8 mouse cellular contexts compared by ENCODE assay signal in the genomic region with DNA sequence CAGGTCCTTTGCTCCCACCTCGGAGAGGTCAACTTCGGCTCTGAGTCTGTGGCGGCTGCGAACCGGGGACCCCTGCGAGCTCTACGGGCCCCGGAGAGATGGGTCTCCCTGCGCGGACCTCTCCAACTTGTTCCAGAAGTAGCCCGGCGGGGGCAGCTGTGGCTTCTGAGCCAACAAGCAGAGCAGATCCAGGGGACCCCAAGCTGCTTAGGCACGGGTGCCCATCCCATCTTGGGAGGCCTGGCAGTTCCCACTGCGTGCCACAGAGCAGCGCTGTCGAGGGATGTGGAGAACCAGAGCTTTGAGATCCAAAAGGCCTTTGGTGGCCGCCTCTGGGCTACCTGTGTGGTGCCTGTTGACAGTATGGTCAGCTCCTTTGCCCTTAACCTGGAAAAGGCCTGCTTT.
A peak's percentile ranks its signal among the peaks of the same experiment; 100 is the strongest.
DNase-seq lines count a peak whose midpoint lies in the region; ATAC-seq and TF ChIP-seq lines count a peak whose summit lies in the region.

No protein-coding gene starts in this region.

- ATAC-seq in hindbrain, embryonic 15.5 days (ENCODE audit: low FRiP score, low read depth), result peak; percentile 71
- ATAC-seq in monocyte, adult 5-6 weeks (replicated peaks; ENCODE audit: insufficient number of reproducible peaks, low FRiP score, low TSS enrichment, poor library complexity, severe bottlenecking), result no peak

- H3K36me3 ChIP-seq in hindbrain, embryonic 15.5 days, result no peaks in the 10 kb centered on the region

- H3K27ac ChIP-seq in cortical plate, adult 2 months (ENCODE audit: insufficient read depth, low read length), result no peak overlapping the region
- H3K27ac ChIP-seq in gastrocnemius, adult 2 months, result peak overlapping the region; percentile 88
- peak overlapping the region; percentile 85 for H3K27ac ChIP-seq in hindbrain, embryonic 15.5 days (replicated peaks)

- H3K4me3 ChIP-seq in cortical plate, adult 2 months (ENCODE audit: insufficient read depth, low read length), result peak overlapping the region; percentile 45
- H3K4me3 ChIP-seq in gastrocnemius, adult 2 months, result peak overlapping the region; percentile 88
- H3K4me3 ChIP-seq in hindbrain, embryonic 15.5 days, result peak overlapping the region; percentile 63

- no peaks in the 10 kb centered on the region for H3K27me3 ChIP-seq in hindbrain, embryonic 15.5 days

- peak overlapping the region; percentile 77 for H3K4me2 ChIP-seq in hindbrain, embryonic 15.5 days

- peak; percentile 45 to 56 for DNase-seq in adrenal gland, adult 18-20 months (ENCODE audit: low spot score in 2 of 2)
- DNase-seq in gastrocnemius, adult 2 months, result peak; percentile 61
- peak; percentile 54 to 65 for DNase-seq in left cerebral cortex, adult 8-10 months (ENCODE audit: low spot score in 2 of 2)
- peak; percentile 81 for DNase-seq in lung, postnatal 4 days
- peak; percentile 74 to 83 for DNase-seq in right cerebral cortex, adult 2 months (ENCODE audit: low spot score in 2 of 2)

- peak overlapping the region; percentile 79 for H3K9ac ChIP-seq in hindbrain, embryonic 15.5 days

- intact Hi-C loops in gastrocnemius, adult 2 months (cut with DNase I), result loop anchor here (10.0 kb wide), 1 partner anchor 152 kb away; no protein-coding TSS in a partner anchor

- no peaks in the 10 kb centered on the region for H3K4me1 ChIP-seq in cortical plate, adult 2 months (ENCODE audit: control insufficient read depth, insufficient read depth, low read length)
- peaks cover 8% of the 10 kb centered on the region for H3K4me1 ChIP-seq in hindbrain, embryonic 15.5 days (replicated peaks)

- under 1% methylated on average over 17 of the region's 17 CpGs for WGBS in hindbrain, embryonic 15.5 days

- no peaks in the 10 kb centered on the region for H3K9me3 ChIP-seq in hindbrain, embryonic 15.5 days

- TF ChIP-seq POLR2A in cortical plate, adult 2 months (IDR thresholded peaks at IDR 0.05; ENCODE audit: extremely low read depth, insufficient read depth, low read length), result no peak

- peak; percentile 44; the same call in 1 of the 2 replicates for TF ChIP-seq CTCF in cortical plate, adult 2 months (IDR thresholded peaks at IDR 0.05; ENCODE audit: extremely low read depth, insufficient read depth, low read length)
- peak; percentile 71 for TF ChIP-seq CTCF in gastrocnemius, adult 2 months (IDR thresholded peaks at IDR 0.05)
